Mouse (Mus musculus) cerebellum, postnatal 14 days (tissue): ENCODE measurements around the gene Uba52.
"Not testable (repeated sequence)": the region's sequence is repeated elsewhere in the genome, so short reads cannot be mapped to it uniquely, and the experiment has no call there.

Experiments
- DNase-seq, 2 experiments: peaks; one replicate each; pipeline ENCODE4 v3.0.0; 2021; ENCODE audit warnings: mixed read lengths in 2 of 2

The Uba52 gene

GRCm38 (mm10) chr8:70530314-70530713, 19.7 kb upstream of the Uba52 start:
- DNase-seq: peak in 1 of 2 experiments; percentile 44

DNA sequence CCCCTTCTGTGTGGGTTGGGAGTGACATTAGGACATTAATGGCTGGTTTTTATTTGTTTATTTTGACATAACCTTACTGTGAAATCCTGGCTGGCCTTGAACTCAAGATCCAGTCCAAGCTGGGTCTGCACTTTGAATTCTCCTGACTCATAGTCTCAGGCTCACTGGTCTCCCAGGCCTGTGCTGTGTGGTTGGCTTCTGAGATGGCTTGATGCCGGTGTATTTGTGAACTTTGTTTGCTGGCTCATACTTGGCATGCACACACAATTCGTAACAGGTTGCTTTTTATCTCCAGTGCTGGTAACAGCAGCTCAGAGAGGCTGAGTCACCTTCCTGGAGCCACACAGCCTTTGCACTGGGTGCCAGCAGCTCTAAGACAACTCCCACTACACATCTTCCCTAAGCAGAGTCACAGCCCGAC, 19.1 kb upstream of the Uba52 start:
- no peak for DNase-seq

- DNase-seq: no peak
These were observed 18.7 kb upstream of the Uba52 start for GRCm38 (mm10) chr8:70529299-70529698.

DNA sequence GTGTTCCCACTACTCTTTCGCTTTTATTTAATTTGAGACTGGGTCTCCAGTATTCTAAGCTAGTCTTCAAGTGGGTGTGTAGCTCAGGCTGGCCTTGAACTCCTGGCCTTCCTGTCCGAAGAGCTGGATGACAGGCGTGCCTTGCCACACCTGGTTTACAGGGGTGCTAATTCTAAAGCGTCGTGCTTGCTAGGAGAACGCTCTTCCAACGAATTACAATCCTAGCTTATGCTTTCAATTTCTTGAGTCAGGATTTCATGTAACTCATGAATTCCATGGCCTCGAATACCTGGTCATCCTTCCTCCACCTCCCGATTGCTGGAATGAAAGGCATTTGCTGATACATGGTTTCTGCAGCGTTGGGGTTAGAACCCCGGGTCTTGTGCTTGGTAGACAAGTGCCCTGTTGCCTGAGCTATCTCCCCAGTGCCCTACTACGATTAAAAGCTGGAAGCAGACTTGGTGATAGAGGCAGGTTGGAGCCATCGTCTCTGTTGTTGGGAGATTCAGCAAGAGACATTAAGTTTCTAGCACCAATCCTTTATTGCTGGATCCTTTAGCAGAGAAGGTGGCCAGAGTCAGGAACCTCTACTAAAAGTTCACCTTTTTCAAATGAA, 17.7 kb upstream of the Uba52 start:
- no peak for DNase-seq

DNA sequence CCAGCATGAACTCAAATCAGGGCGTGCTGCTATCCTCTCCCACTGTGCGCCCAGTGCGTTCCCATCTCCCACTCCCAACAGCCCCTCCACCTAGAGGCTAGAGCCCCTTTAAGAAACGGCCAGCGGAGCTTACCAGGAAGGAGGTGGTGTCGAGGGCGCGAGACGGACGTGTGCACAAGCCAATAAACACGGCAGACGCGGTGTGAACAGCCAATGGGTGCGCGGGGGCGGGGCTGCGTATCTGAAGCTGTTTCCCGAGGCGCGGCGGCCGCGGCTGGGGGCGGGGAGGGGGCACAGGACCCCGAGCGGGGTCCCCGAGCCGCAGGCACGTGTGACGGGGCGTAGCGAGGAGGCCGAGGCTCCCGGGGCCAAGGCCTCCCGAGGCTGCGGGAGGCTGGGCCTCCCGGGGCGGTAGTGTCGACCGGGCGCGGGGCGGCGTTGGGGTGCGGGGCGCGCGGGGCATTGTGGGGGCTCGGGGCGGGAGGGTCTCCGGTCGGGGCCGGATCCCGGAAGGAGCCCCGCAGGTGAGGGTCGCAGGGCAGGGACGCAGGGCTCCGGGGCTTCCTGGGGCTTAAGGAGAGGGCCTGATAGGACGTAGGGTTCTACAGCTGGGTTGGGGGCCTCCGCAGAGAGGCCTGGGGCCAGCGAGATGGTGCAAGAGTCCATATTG, 17.0 kb upstream of the Uba52 start, which contains the start of the genes Fkbp8 and Kxd1:
TSS of gene Fkbp8 (plus strand) at position 213 of the 670 bp plus-strand sequence.
TSS of gene Kxd1 (minus strand) at position 445 of the 670 bp plus-strand sequence.
- peak; percentile 99 to 100 for DNase-seq

DNA sequence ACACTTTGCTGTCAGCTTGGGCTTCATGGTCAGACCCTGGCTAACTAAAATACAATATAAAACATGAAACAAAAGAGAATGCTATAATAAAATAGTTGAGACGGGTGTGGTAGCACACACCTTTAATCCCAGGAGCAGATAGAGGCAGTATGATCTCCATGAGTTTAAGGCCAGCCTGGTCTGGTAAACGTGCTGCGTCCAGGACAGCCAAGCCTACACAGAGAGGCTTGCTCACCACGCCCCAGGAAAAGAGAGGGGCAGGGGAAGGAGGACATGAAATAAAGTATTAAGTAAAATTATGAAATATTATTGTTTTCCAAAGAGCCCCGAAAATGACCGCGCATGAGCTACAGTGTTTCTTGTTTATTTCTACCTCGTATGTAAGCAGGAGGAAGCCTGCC, 16.5 kb upstream of the Uba52 start:
- DNase-seq: no peak

DNA sequence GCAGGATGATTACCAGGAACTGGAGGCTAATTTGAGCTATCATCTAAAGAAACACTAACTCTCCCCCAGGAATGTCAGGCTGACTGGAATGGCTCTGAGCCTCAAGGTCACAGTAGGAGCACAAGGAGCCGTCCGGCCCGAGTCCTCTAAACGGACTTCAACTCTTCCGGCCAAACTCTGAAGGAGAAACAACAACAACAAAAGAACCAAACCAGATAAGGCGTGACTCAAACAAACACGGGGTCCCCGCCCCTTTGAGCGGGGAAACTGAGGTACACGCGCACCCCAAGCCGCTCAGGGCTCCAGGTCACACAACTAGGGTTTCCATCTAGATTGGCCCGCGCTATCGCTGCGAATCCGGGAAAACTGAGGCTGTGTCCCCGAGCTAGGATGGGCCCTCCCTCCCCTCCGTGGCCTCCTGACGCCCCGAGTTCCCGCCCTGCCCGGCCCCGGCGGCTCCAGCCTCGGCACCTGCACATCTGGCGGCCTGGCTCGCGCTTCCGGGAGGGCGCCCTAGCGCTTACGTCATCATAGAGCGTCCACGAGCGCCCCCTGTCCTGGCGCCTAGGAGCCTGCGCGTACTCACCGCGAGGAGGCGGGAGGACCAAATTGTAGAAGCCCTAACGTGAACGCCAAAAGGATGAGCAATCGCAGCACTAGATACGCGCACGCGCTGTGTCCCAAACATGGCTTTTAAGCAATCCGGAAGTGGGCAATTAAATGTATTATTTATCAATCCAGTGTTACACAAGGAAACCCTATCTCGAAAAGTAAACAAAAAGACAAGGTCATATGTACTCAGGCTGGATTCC, 12.2 kb upstream of the Uba52 start:
- DNase-seq: peak; percentile 96 to 97

GRCm38 (mm10) chr8:70519606-70520005, 9.0 kb upstream of the Uba52 start:
- DNase-seq: no peak

DNA sequence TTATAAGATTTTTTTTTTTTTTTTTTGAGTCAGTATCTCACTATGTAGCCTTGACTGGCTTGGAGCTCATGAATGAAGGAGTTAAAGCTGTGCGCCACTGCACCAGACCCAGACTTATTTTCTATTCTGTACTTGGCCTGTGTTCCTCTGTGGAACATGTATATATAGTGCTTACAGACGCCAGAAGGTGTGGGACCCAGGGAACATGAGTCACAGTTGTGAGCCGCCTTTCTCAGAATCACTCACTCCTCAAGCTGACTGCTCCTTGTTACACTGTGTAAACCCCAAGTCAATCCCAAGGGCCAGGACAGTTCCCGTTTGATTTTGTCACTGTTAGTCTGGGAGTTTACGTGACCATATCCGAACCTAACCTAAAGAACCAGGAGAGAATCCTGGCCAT, 8.4 kb upstream of the Uba52 start:
- no peak for DNase-seq

DNA sequence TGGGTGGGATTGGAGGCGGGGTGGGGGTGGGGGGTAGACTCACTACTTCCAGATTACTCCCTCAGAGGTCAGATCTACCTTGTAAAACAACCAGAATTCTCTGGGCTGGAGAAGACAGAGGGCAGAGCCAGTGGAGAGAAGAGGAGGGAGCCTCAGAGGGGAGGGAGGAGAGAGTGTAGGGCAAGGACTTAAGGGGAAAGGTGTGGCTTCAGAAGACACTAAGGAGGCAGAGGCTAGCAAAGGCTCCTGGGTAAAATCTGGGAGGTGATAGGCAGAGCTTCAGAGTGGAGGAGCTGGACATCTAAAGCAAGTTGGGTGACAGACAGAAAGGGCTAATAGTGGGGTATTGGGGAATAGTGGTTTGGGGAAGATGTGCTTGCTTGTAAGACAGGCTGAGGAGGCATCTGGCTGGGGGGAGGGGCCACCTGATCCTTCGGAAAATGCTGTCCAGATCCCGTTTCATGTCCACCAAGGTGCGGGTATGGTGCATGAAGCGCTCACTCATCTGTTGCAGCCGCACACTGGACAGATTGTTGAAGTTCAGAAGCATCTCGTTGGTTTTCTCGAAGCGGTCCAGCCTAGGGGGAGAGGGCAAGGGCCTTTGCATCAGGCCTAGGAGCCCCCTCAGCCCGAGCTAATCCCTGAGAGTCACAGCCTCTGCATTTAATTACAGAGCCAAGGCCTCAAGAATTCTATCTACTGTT, 7.5 kb upstream of the Uba52 start:
- DNase-seq: no peak

- DNase-seq: no peak
These were observed 2.8 kb upstream of the Uba52 start for GRCm38 (mm10) chr8:70513441-70513840.

DNA sequence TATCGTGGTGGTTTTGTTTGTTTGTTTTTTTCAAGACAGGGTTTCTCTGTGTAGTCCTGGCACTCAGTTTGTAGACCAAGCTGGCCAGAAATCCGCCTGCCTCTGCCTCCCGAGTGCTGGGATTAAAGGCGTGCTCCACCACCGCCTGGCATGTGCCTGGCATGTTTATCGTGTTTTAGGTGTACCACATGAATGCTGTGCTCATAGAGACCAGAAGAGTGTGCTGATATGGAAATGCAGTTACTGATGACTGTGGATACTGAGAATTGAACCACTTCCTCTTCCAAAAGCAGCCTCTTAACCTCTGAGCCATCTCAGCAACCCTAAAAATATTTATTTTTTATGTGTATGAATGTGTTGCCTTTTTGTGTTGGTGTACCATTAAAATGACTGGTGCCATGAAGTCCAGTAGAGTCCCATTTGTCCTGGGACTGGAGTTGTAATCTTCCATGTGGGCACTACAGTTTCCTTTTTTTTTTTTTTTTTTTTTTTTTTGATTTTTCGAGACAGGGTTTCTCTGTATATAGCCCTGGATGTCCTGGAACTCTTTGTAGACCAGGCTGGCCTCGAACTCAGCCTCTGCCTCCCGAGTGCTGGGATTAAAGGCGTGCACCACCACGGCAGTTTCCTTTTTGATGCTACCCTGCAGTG, 1.8 kb upstream of the Uba52 start:
- DNase-seq: no peak

DNA sequence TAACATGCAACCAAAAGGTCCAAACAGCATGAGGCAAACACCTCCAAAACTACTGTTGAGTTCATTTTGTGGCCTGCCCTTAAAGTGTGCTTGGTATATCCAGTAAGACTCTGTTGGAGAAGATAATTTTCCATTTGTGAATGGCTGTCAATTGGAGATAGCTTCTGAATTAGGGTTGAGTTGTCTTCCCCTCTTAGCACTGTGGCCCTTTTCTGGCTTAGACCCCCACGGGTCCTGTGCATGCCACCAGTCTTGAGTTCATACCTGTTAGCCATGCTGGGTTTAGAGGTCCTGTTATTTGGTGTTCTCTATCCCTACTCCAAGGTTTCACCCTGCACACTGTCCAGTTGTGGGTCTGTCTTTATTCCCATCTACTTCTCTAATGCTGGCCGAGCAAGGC, 1.2 kb upstream of the Uba52 start:
- DNase-seq: no peak

GRCm38 (mm10) chr8:70511174-70511573, 573 bp upstream of the Uba52 start:
- DNase-seq: not testable (repeated sequence)

DNA sequence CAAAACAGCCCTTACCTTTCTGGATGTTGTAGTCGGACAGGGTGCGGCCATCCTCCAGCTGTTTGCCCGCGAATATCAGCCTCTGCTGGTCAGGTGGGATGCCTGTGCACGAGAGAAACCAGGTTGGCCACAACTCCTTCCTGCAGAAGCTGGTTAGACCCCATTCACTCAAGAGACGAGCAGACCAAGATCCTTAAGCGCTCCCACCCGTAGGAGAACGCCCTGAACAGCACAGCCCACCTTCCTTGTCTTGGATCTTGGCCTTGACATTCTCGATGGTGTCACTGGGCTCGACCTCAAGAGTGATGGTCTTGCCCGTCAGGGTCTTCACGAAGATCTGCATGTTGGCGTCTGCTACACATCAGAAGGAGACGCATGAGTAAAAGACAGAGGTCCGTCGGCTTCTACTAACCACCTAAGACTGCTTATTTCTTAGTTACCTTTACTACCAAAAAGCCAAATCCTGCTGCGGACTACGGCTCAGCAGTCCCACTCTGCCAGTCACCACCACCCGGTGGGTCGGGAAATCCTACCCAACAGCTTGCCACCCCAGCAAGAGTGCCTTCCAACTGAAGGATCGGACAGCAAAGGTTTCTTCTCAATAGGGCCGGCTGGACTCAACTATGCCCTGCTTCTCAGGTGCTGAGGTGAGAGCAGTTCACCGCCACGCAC, 1.2 kb downstream of the Uba52 start:
- no peak for DNase-seq

- DNase-seq: no peak
These were observed 3.6 kb downstream of the Uba52 start for GRCm38 (mm10) chr8:70507027-70507393.

- DNase-seq: peak; percentile 97 to 98
These were observed 4.1 kb downstream of the Uba52 start, which contains the start of gene Rex1bd for GRCm38 (mm10) chr8:70506328-70507026. TSS of gene Rex1bd (minus strand) at chr8:70506752.

DNA sequence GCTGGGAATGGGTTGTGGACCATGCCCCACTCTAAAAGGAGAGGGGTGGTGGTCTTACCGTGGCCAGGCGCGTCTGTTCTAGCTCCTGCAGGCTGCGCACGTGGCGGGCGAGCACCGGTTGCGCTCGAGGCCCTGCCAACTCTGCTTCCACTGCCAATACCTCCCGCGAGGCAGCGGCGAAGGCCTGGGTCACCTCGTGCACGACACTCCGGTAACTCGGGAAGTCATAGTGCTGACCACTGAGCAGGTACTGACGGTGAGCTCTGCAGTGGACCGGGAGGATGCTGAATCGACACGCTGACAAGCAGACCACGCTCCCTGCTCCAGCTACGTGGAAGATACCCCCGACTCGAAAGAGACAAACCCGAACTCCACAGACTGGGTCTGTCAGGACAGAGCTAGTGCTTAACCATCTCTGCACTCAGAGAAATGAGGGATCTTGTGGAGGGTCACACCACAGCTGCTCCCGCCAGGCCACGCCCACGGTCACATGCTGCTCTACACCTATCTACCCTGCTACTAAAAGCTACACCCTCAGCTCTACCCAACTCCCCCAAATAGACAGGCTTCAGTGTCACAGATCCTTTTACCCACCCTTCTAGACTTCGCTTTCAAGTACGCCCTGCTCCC, 4.8 kb downstream of the Uba52 start:
- no peak for DNase-seq

DNA sequence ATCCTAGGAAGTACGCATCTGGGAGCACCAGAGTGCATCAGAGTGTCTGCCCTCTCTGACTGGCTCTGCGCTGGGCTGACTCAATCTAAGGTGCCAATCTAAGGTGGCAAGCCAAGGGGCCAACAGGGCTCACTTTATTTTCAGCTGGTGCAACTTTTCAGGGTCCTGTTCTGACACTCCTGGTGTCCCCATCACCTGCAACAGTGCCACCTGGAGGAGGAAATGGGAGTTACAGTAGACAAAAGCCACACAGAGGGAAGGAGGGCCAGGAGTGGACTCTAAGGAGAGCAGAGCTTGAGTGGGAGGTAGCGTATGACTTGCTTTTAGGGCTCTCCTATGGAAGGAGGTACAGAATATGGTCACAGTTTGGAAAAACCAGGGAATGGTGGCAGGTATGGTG, 5.8 kb downstream of the Uba52 start:
- peak; percentile 94 to 97 for DNase-seq

DNA sequence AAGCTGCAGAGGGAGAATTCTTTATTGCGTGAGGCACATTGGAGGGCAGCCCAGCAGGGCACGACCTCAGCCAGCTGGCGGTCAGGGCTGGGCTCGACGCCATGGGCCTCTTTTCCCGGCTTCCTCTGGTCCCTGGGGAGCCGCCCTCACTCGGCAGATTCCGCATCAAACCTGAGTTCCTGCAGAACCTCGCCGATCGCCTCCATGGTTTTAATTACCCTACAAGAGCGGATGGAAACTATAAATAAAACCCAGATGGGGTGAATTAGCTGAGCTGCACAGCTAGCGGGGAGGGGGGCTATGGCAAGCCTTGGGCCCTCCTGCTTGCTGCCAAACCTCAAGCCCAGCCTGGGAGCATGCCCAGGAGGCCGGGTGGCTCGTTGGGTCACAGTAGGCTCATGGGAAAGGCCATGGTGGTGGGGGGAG, 6.3 kb downstream of the Uba52 start:
- peak; percentile 57 to 65 for DNase-seq
